Mouse (Mus musculus) kidney, adult 2 months (tissue): ENCODE data around the gene Cacna1c. TPM values are rescaled to one million over a fixed set of nuclear protein-coding genes. Genes with fewer than 3 reads are reported as not detected.

Experiments used
- DNase-seq: peaks from one replicate; pipeline ENCODE4 v3.0.0; 2021
- H3K27ac ChIP-seq: fragments of 200-500 bp; 2 replicates; pipeline ENCODE4 v1.5.1; 2012; ENCODE audit warnings: low read depth, low read length, control low read depth, inconsistent platforms; ENCODE audit not compliant: insufficient read depth
- H3K27me3 ChIP-seq: fragments of 200-500 bp; replicated peaks from 2 replicates; pipeline ENCODE4 v1.6.1; 2012; ENCODE audit warnings: mild to moderate bottlenecking, moderate library complexity, low read length, inconsistent platforms; ENCODE audit not compliant: control insufficient read depth, insufficient read depth
- H3K36me3 ChIP-seq: fragments of 200-500 bp; 2 replicates; pipeline ENCODE4 v1.6.1; 2012; ENCODE audit warnings: mild to moderate bottlenecking, moderate library complexity, low read length, inconsistent platforms; ENCODE audit not compliant: control insufficient read depth, insufficient read depth
- H3K4me1 ChIP-seq: fragments of 200-500 bp; 2 replicates; pipeline ENCODE4 v1.6.1; 2011; ENCODE audit warnings: low read length; ENCODE audit not compliant: control insufficient read depth, insufficient read depth
- H3K4me3 ChIP-seq: fragments of 200-500 bp; 2 replicates; pipeline ENCODE4 v1.5.1; 2011; ENCODE audit warnings: mild to moderate bottlenecking, low read depth, low read length, control low read depth; ENCODE audit not compliant: insufficient read depth
- CTCF ChIP-seq: fragments of 200-500 bp; conservative IDR thresholded peaks from 2 replicates; pipeline ENCODE4 v1.5.1; 2011; ENCODE audit warnings: low read depth, mild to moderate bottlenecking, control low read depth, low read length, moderate library complexity, mixed read lengths; ENCODE audit not compliant: insufficient read depth, insufficient read length
- POLR2A ChIP-seq: fragments of 200-500 bp; IDR thresholded peaks from one replicate; pipeline ENCODE4 v1.6.1; 2011; ENCODE audit warnings: low read depth, low read length, control low read depth
- WGBS: fragments of 180-500 bp; shearing (Covaris S2); methylation state at CpG from one replicate; pipeline ENCODE4 v1.1.7; 2018; 5-methylcytosine and 5-hydroxymethylcytosine counted together
- polyA plus RNA-seq: library from polyadenylated mRNA; depleted of rRNA; stranded (reverse); fragments of >200 nt; gene quantifications from 2 replicates; pipeline ENCODE4 v1.2.3, GENCODE M21; 2012

Cacna1c gene
- polyA plus RNA-seq, 1 experiment, result 0.99 TPM

DNA sequence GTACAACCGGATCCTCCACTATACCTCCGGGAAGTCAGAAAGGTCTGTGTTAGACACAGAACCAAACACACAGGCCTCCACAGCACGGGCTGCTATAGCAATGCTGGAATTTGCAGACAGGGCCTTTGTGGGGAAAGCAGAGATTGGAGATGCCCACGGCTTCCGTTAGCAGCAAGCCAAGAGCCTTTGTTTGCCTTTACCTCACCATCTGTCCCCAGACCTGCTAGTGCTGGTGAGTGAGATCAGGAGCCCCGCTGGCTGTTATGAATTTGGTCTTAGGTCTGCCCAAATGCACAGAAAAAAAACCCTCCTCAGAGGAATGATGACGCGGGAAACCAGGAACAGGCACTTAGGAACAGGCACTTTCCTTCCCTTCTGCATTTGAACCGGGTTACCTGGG, 117.3 kb downstream of the Cacna1c start:
- Histone ChIP-seq H3K36me3 (no peaks in the 10 kb centered on the region), H3K27ac (no peak overlapping the region), H3K27me3 (no peaks in the 10 kb centered on the region), H3K4me1 (no peaks in the 10 kb centered on the region), H3K4me3 (no peak overlapping the region)
- DNase-seq, result no peak
- 83% methylated on average over 9 of the region's 9 CpGs for WGBS
- TF ChIP-seq CTCF (no peak), POLR2A (no peak)

DNA sequence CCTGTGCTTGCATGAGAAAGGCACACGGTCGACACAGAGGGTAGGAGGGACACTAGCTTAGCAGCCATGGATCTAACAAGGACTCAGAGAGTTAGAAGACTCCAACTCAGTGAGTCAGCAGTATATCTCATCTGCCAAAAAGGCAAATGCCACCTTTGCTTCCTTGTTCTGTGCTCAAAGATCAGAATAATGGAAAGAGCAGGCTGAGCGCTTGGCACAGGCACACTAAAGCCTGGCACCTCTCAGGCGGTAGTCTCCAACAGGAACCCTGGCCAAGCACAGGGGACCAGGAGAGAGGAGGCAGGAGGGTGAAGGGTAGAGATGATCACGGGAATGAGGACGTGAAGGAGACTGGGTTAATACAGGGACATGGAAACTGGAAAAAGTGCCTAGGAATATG, 119.0 kb downstream of the Cacna1c start:
- 93% methylated on average over 6 of the region's 6 CpGs for WGBS
- no peak overlapping the region for H3K4me3 ChIP-seq
- H3K36me3 ChIP-seq, result no peaks in the 10 kb centered on the region
- DNase-seq, result no peak
- H3K27me3 ChIP-seq, result no peaks in the 10 kb centered on the region
- TF ChIP-seq CTCF (no peak), POLR2A (no peak)
- H3K27ac ChIP-seq, result no peak overlapping the region
- no peaks in the 10 kb centered on the region for H3K4me1 ChIP-seq

DNA sequence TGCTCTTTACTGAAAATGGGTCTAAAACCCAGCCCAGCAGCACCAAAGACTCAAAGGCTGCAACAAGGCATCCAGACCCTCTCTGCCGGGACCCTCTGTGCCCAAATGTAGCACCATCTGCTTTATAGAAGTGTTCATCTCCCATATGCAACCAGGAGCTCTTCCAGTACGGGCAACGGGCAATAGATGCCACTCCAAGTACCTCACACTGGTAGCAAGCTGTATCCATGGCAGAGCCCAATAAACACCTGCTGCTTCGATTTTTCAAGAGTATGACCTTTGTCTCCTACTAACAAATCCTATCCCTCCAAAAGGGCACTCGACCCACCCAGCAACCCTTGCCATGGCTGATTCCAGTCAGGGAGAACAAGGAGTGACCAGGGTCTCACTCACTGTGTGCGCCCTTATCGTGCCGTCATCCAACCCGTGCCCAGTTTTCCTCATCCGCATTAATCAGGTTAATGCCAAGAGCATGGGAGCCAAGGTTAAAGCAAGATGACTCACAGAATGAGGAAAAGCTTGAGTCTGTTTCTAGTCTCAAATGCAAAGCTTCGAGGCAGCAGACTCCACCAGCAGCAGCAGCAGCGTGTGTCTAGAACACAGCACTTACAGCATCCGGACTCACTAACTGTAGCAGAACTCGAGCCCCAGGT, 122.7 kb downstream of the Cacna1c start:
- no peaks in the 10 kb centered on the region for H3K4me1 ChIP-seq
- H3K36me3 ChIP-seq, result no peaks in the 10 kb centered on the region
- TF ChIP-seq CTCF, result no peak
- TF ChIP-seq POLR2A, result no peak
- H3K4me3 ChIP-seq, result no peak overlapping the region
- no peak for DNase-seq
- no peak overlapping the region for H3K27ac ChIP-seq
- 83% methylated on average over 14 of the region's 14 CpGs for WGBS
- H3K27me3 ChIP-seq, result no peaks in the 10 kb centered on the region

DNA sequence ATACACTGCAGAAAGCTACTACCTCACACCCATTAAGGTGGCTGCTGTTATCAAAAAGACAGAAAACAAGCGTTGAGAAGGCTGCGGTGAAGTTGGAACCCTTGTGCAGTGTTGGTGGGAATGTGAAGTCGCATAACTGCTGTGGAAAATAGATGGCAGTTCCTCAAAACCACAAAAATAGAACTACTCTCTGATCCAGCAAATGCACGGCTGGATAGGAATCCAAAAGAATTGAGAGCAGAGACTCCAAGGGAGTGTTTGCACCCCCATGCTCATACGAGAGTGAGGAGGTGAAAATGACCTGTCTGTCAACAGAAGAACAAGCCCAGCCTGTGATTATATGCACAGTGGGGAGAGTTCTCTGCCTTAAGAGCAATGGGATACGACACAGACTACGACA, 123.4 kb downstream of the Cacna1c start:
- Histone ChIP-seq H3K27me3 (no peaks in the 10 kb centered on the region), H3K4me3 (no peak overlapping the region), H3K4me1 (no peaks in the 10 kb centered on the region), H3K27ac (no peak overlapping the region), H3K36me3 (no peaks in the 10 kb centered on the region)
- 80% methylated on average over 7 of the region's 7 CpGs for WGBS
- DNase-seq, result no peak
- TF ChIP-seq CTCF, result no peak
- no peak for TF ChIP-seq POLR2A

DNA sequence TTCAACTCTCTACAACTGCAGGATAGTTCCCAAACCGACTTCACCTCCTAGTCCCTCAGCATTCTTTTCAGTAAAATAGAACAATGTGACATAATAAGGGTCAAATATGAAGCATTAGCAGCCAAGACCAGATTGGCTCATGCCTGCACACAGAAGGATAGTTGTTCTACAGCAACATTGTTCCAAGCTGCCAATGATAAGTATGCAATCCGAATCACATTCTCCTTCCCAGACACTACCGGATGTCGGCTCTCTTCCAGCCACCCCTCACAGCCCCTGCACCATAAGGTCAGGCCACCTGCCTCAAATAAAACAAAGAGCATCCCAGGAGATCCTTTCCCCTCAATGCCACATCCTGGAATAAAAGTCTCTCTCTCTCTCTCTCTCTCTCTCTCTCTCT, 125.4 kb downstream of the Cacna1c start:
- H3K4me1 ChIP-seq, result no peaks in the 10 kb centered on the region
- no peak for TF ChIP-seq POLR2A
- TF ChIP-seq CTCF, result no peak
- H3K4me3 ChIP-seq, result no peak overlapping the region
- H3K36me3 ChIP-seq, result no peaks in the 10 kb centered on the region
- no peak overlapping the region for H3K27ac ChIP-seq
- H3K27me3 ChIP-seq, result no peaks in the 10 kb centered on the region
- no peak for DNase-seq
- 81% methylated on average over 4 of the region's 4 CpGs for WGBS

DNA sequence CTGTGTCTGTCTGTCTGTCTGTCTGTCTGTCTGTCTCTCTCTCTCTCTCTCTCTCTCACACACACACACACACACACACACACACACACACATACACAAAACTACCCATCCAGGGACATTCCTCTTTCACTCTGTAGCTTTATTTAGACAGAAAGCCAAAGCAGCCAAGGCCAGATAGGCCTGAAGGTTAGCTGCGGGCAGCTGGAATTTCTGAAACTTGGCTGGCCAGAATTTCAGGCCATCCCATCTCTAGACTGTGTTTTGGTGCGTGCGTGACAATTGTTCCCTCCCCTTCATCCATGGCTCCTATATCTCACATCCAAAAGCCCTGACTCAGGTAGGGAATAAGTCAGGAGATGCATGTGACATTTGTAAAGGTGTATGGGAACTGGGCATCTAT, 125.9 kb downstream of the Cacna1c start:
- H3K27ac ChIP-seq, result no peak overlapping the region
- H3K27me3 ChIP-seq, result no peaks in the 10 kb centered on the region
- no peak for DNase-seq
- TF ChIP-seq POLR2A, result no peak
- TF ChIP-seq CTCF, result no peak
- 84% methylated on average over 3 of the region's 3 CpGs for WGBS
- no peak overlapping the region for H3K4me3 ChIP-seq
- H3K4me1 ChIP-seq, result no peaks in the 10 kb centered on the region
- no peaks in the 10 kb centered on the region for H3K36me3 ChIP-seq

DNA sequence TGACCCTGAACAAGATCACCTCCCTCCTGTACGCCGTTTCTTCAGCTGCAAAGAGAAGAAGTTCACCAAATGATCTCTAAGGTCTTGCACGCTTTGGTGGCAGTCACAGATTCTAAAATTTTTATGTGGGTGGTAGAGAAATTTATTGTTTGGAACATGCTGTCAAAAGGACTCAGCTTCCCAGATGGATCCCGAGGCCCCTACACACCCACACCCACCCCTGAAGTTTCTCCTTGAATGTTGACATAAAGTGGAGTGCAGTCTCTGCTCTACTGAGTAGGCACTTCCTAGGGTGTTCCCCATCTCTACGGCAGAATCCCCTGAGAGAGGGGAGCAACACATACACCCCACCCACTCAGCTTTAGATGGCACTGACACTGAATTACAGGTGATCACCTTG, 127.1 kb downstream of the Cacna1c start:
- DNase-seq, result no peak
- TF ChIP-seq CTCF, result no peak
- no peak for TF ChIP-seq POLR2A
- no peak overlapping the region for H3K27ac ChIP-seq
- 56% methylated on average over 5 of the region's 5 CpGs for WGBS
- H3K36me3 ChIP-seq, result no peaks in the 10 kb centered on the region
- no peaks in the 10 kb centered on the region for H3K4me1 ChIP-seq
- H3K4me3 ChIP-seq, result no peak overlapping the region
- H3K27me3 ChIP-seq, result no peaks in the 10 kb centered on the region
